Mouse (Mus musculus) heart, embryonic 15.5 days (tissue): ENCODE results near the gene Ttc23. TPM values are rescaled to one million over a fixed set of nuclear protein-coding genes. Genes with fewer than 3 reads are reported as not detected.

ENCODE experiments used
- ATAC-seq: fragments of 200-750 bp; cut with Nextera tagmentation; replicated peaks from 2 replicates; pipeline ENCODE4 v1.8.0; 2017; ENCODE audit warnings: low read depth, moderate TSS enrichment; ENCODE audit not compliant: insufficient number of reproducible peaks, insufficient read depth, low FRiP score
- H3K27ac ChIP-seq: fragments of 300-500 bp; sonication (generic); 2 replicates; pipeline ENCODE4 v1.5.1; 2015; ENCODE audit warnings: mild to moderate bottlenecking, inconsistent platforms
- H3K27me3 ChIP-seq: fragments of 300-500 bp; sonication (generic); 2 replicates; pipeline ENCODE4 v1.6.1; 2015; ENCODE audit warnings: inconsistent platforms
- H3K36me3 ChIP-seq: fragments of 300-500 bp; sonication (generic); 2 replicates; pipeline ENCODE4 v1.6.1; 2015; ENCODE audit warnings: mild to moderate bottlenecking, inconsistent platforms
- H3K4me1 ChIP-seq: fragments of 300-500 bp; sonication (generic); replicated peaks from 2 replicates; pipeline ENCODE4 v1.6.1; 2015; ENCODE audit warnings: inconsistent platforms
- H3K4me2 ChIP-seq: fragments of 300-500 bp; sonication (generic); 2 replicates; pipeline ENCODE4 v1.6.1; 2015; ENCODE audit warnings: inconsistent platforms, mild to moderate bottlenecking, moderate library complexity
- H3K4me3 ChIP-seq: fragments of 300-500 bp; sonication (generic); 2 replicates; pipeline ENCODE4 v1.5.1; 2015; ENCODE audit warnings: mild to moderate bottlenecking, inconsistent platforms
- H3K9ac ChIP-seq: fragments of 300-500 bp; sonication (generic); 2 replicates; pipeline ENCODE4 v1.6.1; 2015; ENCODE audit warnings: mild to moderate bottlenecking, inconsistent platforms
- H3K9me3 ChIP-seq: fragments of 300-500 bp; sonication (generic); replicated peaks from 2 replicates; pipeline ENCODE4 v1.6.1; 2016; ENCODE audit warnings: inconsistent platforms
- WGBS: fragments of 180-500 bp; shearing (Covaris S2); methylation state at CpG from one replicate; pipeline ENCODE4 v1.1.7; 2015; ENCODE audit warnings: mixed read lengths; 5-methylcytosine and 5-hydroxymethylcytosine counted together
- polyA plus RNA-seq: library from polyadenylated mRNA; unstranded; fragments of >200 nt; fragmentation: Nextera tagmentation; extraction: Ambion mirVana; gene quantifications from 2 replicates; pipeline ENCODE4 v1.2.1, GENCODE M21; 2015

The Ttc23 gene
- polyA plus RNA-seq, 1 experiment from 2014 or later = 15.7 TPM

- no peak overlapping the region for H3K4me2 ChIP-seq
- H3K9me3 ChIP-seq = no peaks in the 10 kb centered on the region
- H3K4me1 ChIP-seq = 0 out of 2 replicates have a peak, but pooled peaks cover 7% of the 10 kb centered on the region
- no peak overlapping the region for H3K27ac ChIP-seq
- 84% methylated on average over 9 of the region's 9 CpGs for WGBS
- H3K27me3 ChIP-seq = no peaks in the 10 kb centered on the region
- no peak for ATAC-seq
- no peak overlapping the region for H3K4me3 ChIP-seq
- H3K36me3 ChIP-seq = no peaks in the 10 kb centered on the region
- H3K9ac ChIP-seq = no peak overlapping the region
Observed at GRCm38 (mm10) chr7:67772231-67772630, 125.0 kb downstream of the Ttc23 start.

- no peak overlapping the region for H3K27ac ChIP-seq
- no peak for ATAC-seq
- no peak overlapping the region for H3K9ac ChIP-seq
- peaks cover 8% of the 10 kb centered on the region for H3K4me1 ChIP-seq
- no peak overlapping the region for H3K4me2 ChIP-seq
- H3K9me3 ChIP-seq = no peaks in the 10 kb centered on the region
- no peaks in the 10 kb centered on the region for H3K36me3 ChIP-seq
- H3K27me3 ChIP-seq = no peaks in the 10 kb centered on the region
- WGBS = 45% methylated on average over 3 of the region's 3 CpGs
- H3K4me3 ChIP-seq = no peak overlapping the region
Observed at GRCm38 (mm10) chr7:67775623-67776022, 128.4 kb downstream of the Ttc23 start.

GRCm38 (mm10) chr7:67776636-67777305 lies 129.6 kb downstream of the Ttc23 start:
- Histone ChIP-seq H3K4me1 (peaks cover 8% of the 10 kb centered on the region), H3K9me3 (no peaks in the 10 kb centered on the region), H3K27ac (no peak overlapping the region), H3K27me3 (no peaks in the 10 kb centered on the region), H3K4me3 (no peak overlapping the region), H3K9ac (no peak overlapping the region), H3K4me2 (0 out of 2 replicates have a peak overlapping the region, but pooled peaks have one; percentile 9), H3K36me3 (no peaks in the 10 kb centered on the region)
- ATAC-seq = no peak
- 47% methylated on average over 12 of the region's 12 CpGs for WGBS

- no peaks in the 10 kb centered on the region for H3K36me3 ChIP-seq
- no peak overlapping the region for H3K9ac ChIP-seq
- ATAC-seq = no peak
- no peaks in the 10 kb centered on the region for H3K9me3 ChIP-seq
- H3K4me2 ChIP-seq = no peak overlapping the region
- no peak overlapping the region for H3K27ac ChIP-seq
- no peak overlapping the region for H3K4me3 ChIP-seq
- H3K27me3 ChIP-seq = no peaks in the 10 kb centered on the region
- 66% methylated on average over 2 of the region's 2 CpGs for WGBS
- H3K4me1 ChIP-seq = peaks cover 5% of the 10 kb centered on the region
Observed at GRCm38 (mm10) chr7:67787861-67788260, 140.7 kb downstream of the Ttc23 start.

- H3K4me1 ChIP-seq = peaks cover 5% of the 10 kb centered on the region
- 11% methylated on average over 10 of the region's 10 CpGs for WGBS
- H3K4me2 ChIP-seq = peak overlapping the region; percentile 46
- no peak overlapping the region for H3K4me3 ChIP-seq
- no peak overlapping the region for H3K27ac ChIP-seq
- no peak overlapping the region for H3K9ac ChIP-seq
- no peaks in the 10 kb centered on the region for H3K36me3 ChIP-seq
- no peaks in the 10 kb centered on the region for H3K9me3 ChIP-seq
- no peaks in the 10 kb centered on the region for H3K27me3 ChIP-seq
- ATAC-seq = no peak
Observed at GRCm38 (mm10) chr7:67788713-67789112, 141.5 kb downstream of the Ttc23 start.

- Histone ChIP-seq H3K36me3 (no peaks in the 10 kb centered on the region), H3K27ac (no peak overlapping the region), H3K9ac (no peak overlapping the region), H3K4me2 (no peak overlapping the region), H3K27me3 (no peaks in the 10 kb centered on the region), H3K4me1 (peaks cover 5% of the 10 kb centered on the region), H3K4me3 (no peak overlapping the region), H3K9me3 (no peaks in the 10 kb centered on the region)
- 48% methylated on average over 7 of the region's 7 CpGs for WGBS
- ATAC-seq = no peak
Observed at GRCm38 (mm10) chr7:67791256-67791655, 144.0 kb downstream of the Ttc23 start.

- no peak for ATAC-seq
- Histone ChIP-seq H3K27ac (no peak overlapping the region), H3K27me3 (no peaks in the 10 kb centered on the region), H3K9ac (no peak overlapping the region), H3K4me1 (peaks cover 18% of the 10 kb centered on the region), H3K36me3 (no peaks in the 10 kb centered on the region), H3K4me3 (no peak overlapping the region), H3K4me2 (no peak overlapping the region), H3K9me3 (no peaks in the 10 kb centered on the region)
- 69% methylated on average over 7 of the region's 7 CpGs for WGBS
Observed at GRCm38 (mm10) chr7:67793449-67793848, 146.2 kb downstream of the Ttc23 start.

GRCm38 (mm10) chr7:67797065-67797464 lies 149.9 kb downstream of the Ttc23 start:
- H3K4me3 ChIP-seq = no peak overlapping the region; the same call in 1 of the 2 replicates
- ATAC-seq = peak; percentile 67; the same call in 1 of the 2 replicates

GRCm38 (mm10) chr7:67798476-67798875 lies 151.3 kb downstream of the Ttc23 start:
- H3K4me1 ChIP-seq = peaks cover 21% of the 10 kb centered on the region; the same call in 1 of the 2 replicates
- H3K9ac ChIP-seq = no peak overlapping the region
- no peaks in the 10 kb centered on the region for H3K36me3 ChIP-seq
- no peaks in the 10 kb centered on the region for H3K27me3 ChIP-seq
- no peak for ATAC-seq
- H3K4me2 ChIP-seq = no peak overlapping the region
- 88% methylated on average over 4 of the region's 4 CpGs for WGBS
- no peak overlapping the region for H3K27ac ChIP-seq
- H3K9me3 ChIP-seq = no peaks in the 10 kb centered on the region
- no peak overlapping the region for H3K4me3 ChIP-seq

More at GRCm38 (mm10) chr7:67797065-67797464, 149.9 kb downstream of the Ttc23 start:
- no peaks in the 10 kb centered on the region for H3K27me3 ChIP-seq
- WGBS = 11% methylated on average over 8 of the region's 8 CpGs
- peak overlapping the region; percentile 74 for H3K27ac ChIP-seq
- H3K9me3 ChIP-seq = no peaks in the 10 kb centered on the region
- H3K4me2 ChIP-seq = peak overlapping the region; percentile 52
- peaks cover 14% of the 10 kb centered on the region; the same call in 1 of the 2 replicates for H3K4me1 ChIP-seq
- no peak overlapping the region for H3K9ac ChIP-seq
- no peaks in the 10 kb centered on the region for H3K36me3 ChIP-seq

- Histone ChIP-seq H3K9ac (no peak overlapping the region), H3K9me3 (no peaks in the 10 kb centered on the region), H3K27ac (no peak overlapping the region), H3K27me3 (no peaks in the 10 kb centered on the region), H3K4me1 (peaks cover 26% of the 10 kb centered on the region; the same call in 1 of the 2 replicates), H3K36me3 (no peaks in the 10 kb centered on the region), H3K4me2 (no peak overlapping the region), H3K4me3 (no peak overlapping the region)
- ATAC-seq = no peak
- 84% methylated on average over 6 of the region's 6 CpGs for WGBS
Observed at GRCm38 (mm10) chr7:67800547-67800946, 153.3 kb downstream of the Ttc23 start.

- Histone ChIP-seq H3K27me3 (no peaks in the 10 kb centered on the region), H3K36me3 (no peaks in the 10 kb centered on the region), H3K4me1 (peaks cover 26% of the 10 kb centered on the region; the same call in 1 of the 2 replicates), H3K4me2 (no peak overlapping the region), H3K9me3 (no peaks in the 10 kb centered on the region), H3K4me3 (no peak overlapping the region), H3K27ac (no peak overlapping the region), H3K9ac (no peak overlapping the region)
- no peak for ATAC-seq
- WGBS = 48% methylated on average over 4 of the region's 4 CpGs
Observed at GRCm38 (mm10) chr7:67801022-67801421, 153.8 kb downstream of the Ttc23 start.
